Mouse (Mus musculus) macrophage (primary cell): Measurements from ENCODE around the gene Ece1. TPM values are rescaled to one million over a fixed set of nuclear protein-coding genes. Genes with fewer than 3 reads are reported as not detected.
A peak's percentile ranks its signal among the peaks of the same experiment; 100 is the strongest.

Experiments used
- H3K27ac ChIP-seq: fragments of 350-480 bp; formaldehyde crosslinking; 2 replicates; pipeline ENCODE4 v1.9.0; 2021
- H3K36me3 ChIP-seq: fragments of 350-480 bp; formaldehyde crosslinking; 2 replicates; pipeline ENCODE4 v1.9.0; 2021; ENCODE audit errors: inconsistent target
- H3K4me3 ChIP-seq: fragments of 350-480 bp; formaldehyde crosslinking; 2 replicates; pipeline ENCODE4 v1.9.0; 2021; ENCODE audit errors: inconsistent target
- H3K79me2 ChIP-seq: fragments of 350-480 bp; formaldehyde crosslinking; 2 replicates; pipeline ENCODE4 v1.9.0; 2021; ENCODE audit errors: inconsistent target
- WGBS: methylation state at CpG from one replicate; pipeline ENCODE4 v1.1.7; 2026; ENCODE audit warnings: inconsistent platforms; ENCODE audit not compliant: missing documents; 5-methylcytosine and 5-hydroxymethylcytosine counted together
- polyA plus RNA-seq: library from polyadenylated mRNA; stranded (reverse); fragments of 250-400 nt; gene quantifications from 3 replicates; pipeline ENCODE4 v1.2.4, GENCODE M21; 2018; ENCODE audit warnings: inconsistent platforms

The Ece1 gene
- polyA plus RNA-seq, 1 experiment from 2014 or later = 31.7 TPM

DNA sequence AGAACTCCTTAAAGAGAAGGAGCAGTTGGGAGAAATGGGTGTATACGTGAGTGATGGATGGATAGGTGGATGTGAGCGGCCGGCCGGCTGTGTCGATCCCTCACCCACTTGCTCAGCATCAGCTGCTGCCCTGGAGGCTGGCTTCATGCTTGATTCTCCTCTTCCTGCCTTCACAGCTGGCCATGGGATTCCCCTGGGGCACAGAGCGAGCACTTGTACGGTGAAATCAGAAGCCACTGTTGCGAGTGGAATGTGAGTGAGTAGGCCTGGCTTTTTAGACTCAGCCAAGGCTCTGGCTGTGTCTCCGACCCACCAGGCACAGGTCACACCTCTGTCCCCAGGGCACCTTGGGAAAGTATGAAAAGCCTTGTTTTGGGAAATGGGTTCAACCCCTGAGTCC is 20.6 kb downstream of the Ece1 start:
- peak overlapping the region; percentile 40; the same call in 1 of the 2 replicates for H3K4me3 ChIP-seq
- whole genome bisulfite sequencing = 97% methylated on average over 9 of the region's 9 CpGs
- H3K27ac ChIP-seq = no peak overlapping the region
- peaks cover 10% of the 10 kb centered on the region; the same call in 1 of the 2 replicates for H3K79me2 ChIP-seq
- H3K36me3 ChIP-seq = no peaks in the 10 kb centered on the region

DNA sequence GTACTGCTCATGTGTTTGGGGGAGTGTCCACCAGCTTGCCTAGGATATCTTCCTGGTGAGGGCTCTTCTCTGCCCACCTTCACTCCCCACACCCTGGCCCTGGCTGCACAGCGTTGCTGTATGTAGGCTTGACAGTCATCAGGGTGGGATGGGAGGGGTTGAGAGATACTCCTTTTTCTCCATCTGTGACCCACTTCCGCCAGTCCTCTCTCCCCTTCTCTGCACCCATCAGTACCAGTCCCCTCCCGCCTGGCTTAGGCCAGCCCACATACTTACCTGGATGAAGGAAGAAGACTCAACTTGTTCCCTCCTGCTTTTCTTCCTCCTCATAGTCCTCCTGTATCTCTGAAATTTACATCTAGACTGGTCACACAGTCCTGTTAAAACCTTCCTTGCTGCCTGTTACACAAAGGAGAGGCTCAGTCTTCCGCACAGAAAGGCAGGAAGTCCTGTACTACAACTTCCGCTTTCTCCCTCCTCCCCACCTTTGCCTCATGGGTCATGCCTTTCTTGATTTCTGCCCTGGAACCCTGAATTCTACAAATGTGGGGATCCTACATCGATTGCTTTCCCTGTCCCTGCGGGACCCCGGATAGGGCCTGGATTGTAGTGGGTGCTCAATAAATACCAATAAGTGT is 21.6 kb downstream of the Ece1 start:
- Histone ChIP-seq H3K79me2 (peaks cover 10% of the 10 kb centered on the region; the same call in 1 of the 2 replicates), H3K36me3 (no peaks in the 10 kb centered on the region), H3K27ac (peak overlapping the region; percentile 22), H3K4me3 (peak overlapping the region; percentile 40)
- WGBS = 49% methylated on average over 8 of the region's 8 CpGs

DNA sequence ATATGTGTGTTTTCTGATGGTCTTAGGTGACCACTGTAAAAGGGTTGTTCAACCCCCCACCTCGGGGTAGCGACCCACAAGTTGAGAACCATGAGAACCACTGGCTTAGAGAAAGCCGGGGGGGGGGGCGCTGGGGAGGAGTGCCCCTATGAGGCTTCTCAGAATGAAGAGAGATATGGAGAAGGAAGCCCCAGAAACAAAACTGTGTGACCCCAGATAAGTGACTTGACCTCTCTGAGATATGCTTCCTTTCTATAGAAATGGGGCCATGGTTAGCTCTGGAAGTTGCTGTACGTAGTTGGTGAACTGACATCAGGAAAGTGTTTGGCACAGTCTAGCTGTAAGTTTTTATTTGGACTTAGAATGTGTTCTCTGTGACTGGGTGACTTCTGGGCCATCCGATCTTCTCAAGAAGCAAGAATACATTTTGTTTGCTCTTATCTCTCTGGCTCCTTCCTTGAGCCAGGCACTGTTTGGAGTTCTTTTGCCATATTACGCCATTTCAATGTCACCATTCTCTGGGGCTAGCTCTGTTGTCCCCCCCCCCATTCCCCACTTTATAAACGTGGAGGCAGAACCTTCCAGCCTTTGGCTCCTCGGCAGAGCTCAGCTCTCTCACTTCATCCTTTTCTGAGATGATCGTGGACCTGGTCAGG is 25.4 kb downstream of the Ece1 start:
- Histone ChIP-seq H3K36me3 (no peaks in the 10 kb centered on the region), H3K4me3 (no peak overlapping the region), H3K27ac (no peak overlapping the region), H3K79me2 (peaks cover 9% of the 10 kb centered on the region; the same call in 1 of the 2 replicates)
- WGBS = 83% methylated on average over 9 of the region's 10 CpGs

DNA sequence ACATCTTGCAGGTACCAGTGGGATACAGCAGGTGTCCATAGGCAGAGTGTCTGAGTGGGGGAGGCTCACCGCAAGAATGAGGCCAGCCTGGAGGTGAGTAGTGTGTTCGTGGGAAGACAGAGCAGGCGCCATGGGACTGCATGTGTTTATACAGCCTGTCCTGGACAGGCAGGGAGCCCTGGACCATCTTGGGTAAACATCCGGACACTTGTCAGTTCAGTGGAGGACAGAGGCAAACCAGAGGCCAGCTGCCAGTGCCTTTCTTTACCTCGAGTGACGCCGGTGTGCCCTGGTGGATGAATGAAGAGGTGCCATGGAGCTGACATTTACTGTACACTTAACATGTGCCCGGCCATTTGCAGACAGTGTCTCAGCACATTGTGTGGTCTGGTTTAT is 26.0 kb downstream of the Ece1 start:
- Histone ChIP-seq H3K36me3 (no peaks in the 10 kb centered on the region), H3K79me2 (peaks cover 4% of the 10 kb centered on the region; the same call in 1 of the 2 replicates)
- WGBS = 83% methylated on average over 8 of the region's 8 CpGs

DNA sequence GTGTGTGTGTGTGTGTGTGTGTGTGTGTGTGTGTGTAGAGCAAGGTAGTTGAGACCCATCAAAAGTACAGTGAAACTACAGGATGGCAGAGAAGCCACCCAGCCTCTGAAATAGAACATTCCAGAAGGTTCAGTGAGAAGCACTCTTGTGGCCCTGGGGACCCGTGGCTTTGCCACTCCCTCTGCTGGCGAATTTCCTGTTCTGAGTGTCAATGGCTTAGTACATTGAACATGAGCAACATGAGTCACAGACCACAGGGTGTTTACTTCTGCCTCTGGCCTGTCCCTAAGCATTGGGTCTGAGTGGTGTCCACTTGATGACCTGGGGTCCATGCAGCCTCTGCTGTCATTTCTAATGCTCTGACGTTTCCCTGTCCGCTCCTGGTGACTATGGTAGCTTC is 28.6 kb downstream of the Ece1 start:
- Histone ChIP-seq H3K36me3 (no peaks in the 10 kb centered on the region), H3K4me3 (no peak overlapping the region)
- WGBS = 41% methylated on average over 4 of the region's 4 CpGs

More for the DNA sequence above, 26.0 kb downstream of the Ece1 start:
- no peak overlapping the region for H3K4me3 ChIP-seq
- H3K27ac ChIP-seq = no peak overlapping the region

DNA sequence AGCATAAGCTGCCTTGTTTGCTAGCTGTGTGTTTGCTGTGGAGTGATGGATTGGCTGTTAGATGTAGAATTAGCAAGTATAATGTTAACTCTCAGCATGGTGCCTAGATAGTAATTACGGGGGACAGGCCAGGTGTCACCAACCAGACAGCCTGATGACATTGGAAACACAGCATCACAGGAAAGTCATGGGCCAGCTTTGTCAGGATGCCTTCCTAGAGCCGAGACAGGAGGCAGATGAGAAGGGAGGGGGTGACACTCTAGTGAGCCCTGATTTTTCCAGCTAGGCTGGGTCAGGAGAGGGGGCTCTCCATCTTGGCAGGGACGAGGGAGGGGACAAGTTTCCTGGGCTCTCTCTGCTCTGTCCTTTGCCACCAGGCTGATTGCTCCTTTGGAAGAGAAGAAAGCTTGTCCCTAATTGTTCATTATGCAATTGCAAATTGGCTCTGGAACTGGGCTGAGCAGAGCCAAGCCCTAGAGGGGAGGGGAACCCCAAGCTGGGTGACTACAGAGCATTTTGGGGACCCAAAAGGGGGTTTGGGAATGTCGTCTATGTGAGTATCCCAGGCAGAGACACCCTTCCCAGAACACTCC is 29.6 kb downstream of the Ece1 start:
- 91% methylated on average over 4 of the region's 4 CpGs for WGBS
- no peaks in the 10 kb centered on the region for H3K79me2 ChIP-seq
- no peak overlapping the region for H3K27ac ChIP-seq
- no peaks in the 10 kb centered on the region for H3K36me3 ChIP-seq
- no peak overlapping the region for H3K4me3 ChIP-seq

More for the DNA sequence above, 28.6 kb downstream of the Ece1 start:
- Histone ChIP-seq H3K27ac (no peak overlapping the region), H3K79me2 (no peaks in the 10 kb centered on the region)

DNA sequence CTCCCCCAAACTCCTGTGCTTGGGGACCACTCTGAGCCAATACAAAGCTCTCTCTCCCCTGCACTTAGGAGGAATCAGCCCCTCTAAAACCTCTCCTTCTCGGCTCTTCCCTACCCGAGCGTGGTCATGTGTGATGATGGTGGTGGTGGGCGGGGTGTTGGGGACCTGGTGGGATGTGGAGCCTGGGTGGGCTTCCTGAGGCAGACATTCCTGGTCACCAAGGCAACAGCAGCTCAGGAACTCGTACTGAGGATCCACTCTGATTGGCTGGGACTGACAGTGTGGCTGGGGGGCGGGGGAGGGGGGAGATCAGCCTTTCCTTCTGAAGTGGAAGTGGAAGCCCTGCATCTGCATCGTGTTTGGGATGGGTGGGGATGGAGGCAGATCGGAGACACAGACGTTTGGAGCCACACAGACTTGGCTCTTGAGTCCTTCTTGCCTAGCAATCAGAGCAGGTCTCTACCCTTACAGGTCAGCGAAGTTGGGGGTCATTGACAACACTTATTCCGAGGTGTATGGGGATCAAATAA is 30.7 kb downstream of the Ece1 start:
- H3K4me3 ChIP-seq = no peak overlapping the region
- no peaks in the 10 kb centered on the region for H3K36me3 ChIP-seq
- 80% methylated on average over 11 of the region's 11 CpGs for WGBS
- H3K27ac ChIP-seq = no peak overlapping the region
- no peaks in the 10 kb centered on the region for H3K79me2 ChIP-seq

DNA sequence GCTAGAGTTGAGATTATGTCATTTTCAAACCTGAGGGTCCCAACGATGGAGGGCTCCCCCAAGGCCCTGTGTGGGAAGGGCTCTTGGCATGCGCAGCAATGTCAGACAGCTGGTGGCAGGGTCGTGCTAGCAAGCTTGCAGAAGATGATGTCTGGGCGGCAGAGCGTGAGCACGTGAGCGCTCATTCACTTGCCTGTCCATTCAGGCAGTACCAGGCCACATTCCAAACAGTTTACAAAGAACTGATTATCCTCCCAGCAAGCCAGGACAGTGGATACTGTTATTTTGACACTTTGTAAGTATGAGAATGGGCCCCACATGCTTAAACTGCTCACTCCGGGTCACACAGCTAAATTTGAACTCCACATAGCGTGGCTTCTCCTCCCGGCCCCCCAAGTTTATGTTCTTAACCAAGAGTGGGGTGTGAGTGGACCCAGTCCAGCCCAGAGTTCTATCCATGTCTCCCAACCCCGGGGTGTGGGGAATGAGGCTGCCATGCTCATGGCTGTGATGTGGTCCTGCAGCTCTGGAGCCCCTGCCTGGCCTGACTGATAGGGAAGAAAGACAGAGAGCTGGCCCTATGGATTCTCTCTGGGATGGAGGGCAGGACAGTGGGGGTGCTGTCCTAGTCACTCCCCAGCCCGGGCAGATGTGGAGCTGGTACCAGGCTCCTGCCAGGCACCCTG is 34.7 kb downstream of the Ece1 start:
- WGBS = 88% methylated on average over 12 of the region's 12 CpGs
- Histone ChIP-seq H3K79me2 (no peaks in the 10 kb centered on the region), H3K4me3 (no peak overlapping the region), H3K36me3 (no peaks in the 10 kb centered on the region), H3K27ac (no peak overlapping the region)

DNA sequence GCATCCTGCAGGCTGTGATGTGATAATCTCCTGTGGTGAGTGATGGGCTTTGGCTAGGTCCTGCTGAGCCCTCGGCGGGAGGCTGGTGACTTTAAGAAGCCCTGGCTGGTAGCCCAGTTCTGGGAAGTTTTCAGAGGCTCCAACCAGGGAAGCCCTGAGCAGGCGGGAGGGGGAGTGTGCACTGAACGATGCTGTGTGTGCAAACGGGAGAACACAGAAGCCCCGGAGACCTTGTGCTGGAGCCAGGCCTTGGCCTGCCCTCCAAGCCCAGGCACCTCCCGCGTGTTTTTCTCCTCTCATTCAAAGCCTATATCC is 35.2 kb downstream of the Ece1 start:
- no peaks in the 10 kb centered on the region for H3K79me2 ChIP-seq
- 82% methylated on average over 8 of the region's 8 CpGs for WGBS
- H3K4me3 ChIP-seq = no peak overlapping the region
- no peaks in the 10 kb centered on the region for H3K36me3 ChIP-seq
- H3K27ac ChIP-seq = no peak overlapping the region

DNA sequence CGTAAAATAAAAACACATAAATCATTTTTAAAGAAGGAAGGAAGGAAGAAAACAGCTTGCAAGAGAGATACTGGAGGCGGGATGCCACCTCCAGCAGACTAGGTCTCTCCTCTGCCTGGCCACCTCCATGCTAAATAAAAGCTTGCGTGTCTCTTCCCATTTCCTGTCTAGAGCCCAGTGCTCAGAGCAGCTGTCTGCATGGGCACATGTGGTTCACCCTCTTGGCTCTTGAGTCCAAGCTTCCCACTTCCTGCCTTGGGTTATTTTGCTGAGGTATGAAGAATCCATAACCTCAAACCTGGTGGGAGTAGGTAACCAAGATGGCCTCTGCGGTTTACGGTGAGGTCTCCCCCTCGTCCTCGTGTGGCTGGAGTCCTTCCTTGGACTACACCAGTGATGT is 36.5 kb downstream of the Ece1 start:
- H3K27ac ChIP-seq = no peak overlapping the region
- H3K79me2 ChIP-seq = no peaks in the 10 kb centered on the region
- 61% methylated on average over 6 of the region's 7 CpGs for WGBS
- H3K36me3 ChIP-seq = no peaks in the 10 kb centered on the region
- H3K4me3 ChIP-seq = no peak overlapping the region

DNA sequence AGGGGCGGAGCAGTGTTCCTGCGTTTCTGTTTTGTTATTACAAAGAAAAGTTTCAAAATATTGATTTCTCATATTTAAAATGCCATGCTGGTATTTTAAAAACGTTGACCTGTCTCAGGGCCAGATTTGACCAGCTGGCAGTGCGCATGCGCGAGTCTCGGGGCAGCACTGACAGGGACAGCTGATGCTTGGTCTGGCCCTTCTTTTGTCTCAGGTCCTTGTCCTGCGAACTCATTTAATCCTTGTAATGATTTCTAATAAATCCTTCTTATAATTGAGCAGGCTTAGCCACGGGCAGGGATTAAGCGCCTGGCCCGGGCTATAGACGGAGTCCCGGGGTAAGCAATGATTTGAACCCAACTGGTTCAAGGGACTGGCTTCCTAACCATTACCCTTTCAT is 40.2 kb downstream of the Ece1 start:
- Histone ChIP-seq H3K27ac (no peak overlapping the region), H3K79me2 (no peaks in the 10 kb centered on the region), H3K36me3 (no peaks in the 10 kb centered on the region), H3K4me3 (no peak overlapping the region)
- 95% methylated on average over 13 of the region's 13 CpGs for WGBS

DNA sequence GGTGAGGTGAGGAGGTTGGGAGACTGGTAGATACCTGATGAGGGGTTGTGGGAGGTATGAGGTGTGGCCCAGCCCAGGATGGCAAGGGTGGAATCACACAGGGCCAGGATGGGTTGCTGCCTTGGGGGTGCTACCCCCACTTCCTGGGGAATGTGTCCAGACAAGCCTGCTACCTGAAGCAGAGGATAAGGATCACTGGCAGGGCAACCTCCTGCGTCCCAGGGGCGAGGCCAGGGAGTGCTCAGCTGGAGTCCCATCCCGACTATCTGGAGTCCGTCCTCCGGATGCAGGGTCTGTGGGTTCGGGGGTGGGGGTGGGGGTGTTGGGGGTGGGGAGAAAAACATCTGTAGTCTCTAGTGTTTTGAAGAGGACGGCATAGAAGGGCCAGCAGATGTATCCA is 40.8 kb downstream of the Ece1 start:
- H3K4me3 ChIP-seq = no peak overlapping the region
- H3K79me2 ChIP-seq = no peaks in the 10 kb centered on the region
- no peaks in the 10 kb centered on the region for H3K36me3 ChIP-seq
- no peak overlapping the region for H3K27ac ChIP-seq
- WGBS = 93% methylated on average over 6 of the region's 7 CpGs

DNA sequence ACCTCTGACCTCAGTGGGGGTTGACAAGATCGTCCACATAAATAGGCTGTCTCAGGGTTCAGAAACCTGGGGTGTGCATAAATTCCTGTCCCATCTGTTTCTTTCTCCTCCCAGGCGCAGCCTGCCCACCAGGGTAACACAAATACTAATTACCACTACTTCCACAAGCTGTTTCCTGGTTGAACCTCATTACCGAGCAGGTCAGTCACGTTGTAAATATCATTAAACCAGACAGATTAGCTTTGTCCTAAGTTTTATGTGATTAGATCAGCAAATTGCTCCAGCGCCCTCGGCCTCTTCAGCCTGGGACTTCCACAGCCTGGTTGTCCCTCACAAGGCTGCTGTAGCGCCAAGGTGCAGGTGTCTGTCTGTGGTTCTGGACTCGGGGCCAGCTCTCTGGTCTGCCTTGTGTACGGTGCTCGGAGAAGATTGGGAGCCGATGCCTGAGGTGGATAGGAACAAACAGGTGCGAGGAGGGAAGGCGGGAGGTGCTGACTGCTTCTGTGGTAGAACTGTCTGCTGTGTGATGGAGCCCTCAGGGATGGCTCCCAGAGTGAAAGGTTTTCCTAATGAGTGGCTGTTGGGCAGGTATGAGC is 43.0 kb downstream of the Ece1 start:
- Histone ChIP-seq H3K79me2 (no peaks in the 10 kb centered on the region), H3K4me3 (no peak overlapping the region), H3K36me3 (no peaks in the 10 kb centered on the region), H3K27ac (no peak overlapping the region)
- 85% methylated on average over 13 of the region's 13 CpGs for WGBS

DNA sequence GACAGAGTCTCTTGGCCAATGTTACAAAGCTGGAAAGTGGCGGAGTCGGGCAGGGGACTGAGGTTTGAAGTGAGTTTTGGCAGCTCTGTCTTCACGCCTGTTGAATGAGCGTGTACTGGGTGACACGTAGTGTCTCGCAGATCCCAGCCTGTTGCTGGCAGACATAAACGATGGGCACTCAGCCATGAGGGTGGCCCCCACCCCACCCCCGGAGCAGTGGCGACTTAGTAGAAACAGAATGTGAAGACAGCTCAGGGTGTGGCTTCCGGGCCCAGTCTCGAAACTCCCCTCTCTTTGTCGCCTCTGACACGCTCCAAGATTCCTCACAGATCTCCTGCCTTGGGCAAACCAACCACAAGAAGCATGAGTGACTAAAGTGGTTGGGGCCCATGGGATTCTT is 45.9 kb downstream of the Ece1 start:
- no peak overlapping the region for H3K4me3 ChIP-seq
- no peaks in the 10 kb centered on the region for H3K79me2 ChIP-seq
- 84% methylated on average over 13 of the region's 13 CpGs for WGBS
- no peak overlapping the region for H3K27ac ChIP-seq
- no peaks in the 10 kb centered on the region for H3K36me3 ChIP-seq
